Mouse (Mus musculus) olfactory bulb, adult 2 months (tissue): ENCODE results near the gene Bicd1.

Source experiments
- CTCF ChIP-seq: fragments of 200-500 bp; IDR thresholded peaks from 2 replicates; pipeline ENCODE4 v1.5.1; 2012; ENCODE audit warnings: low read depth, mild to moderate bottlenecking, low read length, moderate library complexity; ENCODE audit not compliant: insufficient read depth
- POLR2A ChIP-seq: fragments of 200-500 bp; IDR thresholded peaks from 2 replicates; pipeline ENCODE4 v1.6.1; 2012; ENCODE audit warnings: mild to moderate bottlenecking, low read depth, low read length, moderate library complexity; ENCODE audit not compliant: insufficient read depth

DNA sequence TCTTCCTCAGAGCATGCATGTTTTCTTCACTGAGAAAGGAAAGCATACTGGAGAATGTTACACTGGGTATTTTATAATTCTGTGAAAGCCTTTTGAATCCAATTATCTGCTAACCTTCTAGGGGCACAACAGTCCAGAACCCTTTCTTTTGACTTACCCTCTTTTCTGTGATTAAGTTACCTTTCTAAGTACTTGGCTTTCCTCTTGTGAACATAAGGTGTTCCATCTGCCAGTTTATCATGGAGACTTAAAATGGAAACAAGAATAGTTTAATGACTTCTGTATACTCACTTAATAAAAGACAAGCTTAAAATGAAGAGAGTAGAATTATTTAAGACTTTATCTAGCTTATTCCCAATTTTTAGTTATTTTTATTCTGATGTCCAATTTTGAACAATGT, 16.1 kb downstream of the Bicd1 start:
- TF ChIP-seq CTCF (no peak), POLR2A (no peak)
